Mouse (Mus musculus) midbrain, embryonic 15.5 days (tissue): ENCODE measurements at regions not wholly inside any gene's neighbourhood (a gene's known extent, or its start where the extent isn't known, plus 50 kb on each side); places are given as distances from the start of the nearest gene placed in this dataset.
"Not testable (repeated sequence)": the region's sequence is repeated elsewhere in the genome, so short reads cannot be mapped to it uniquely, and the experiment has no call there.

Experiments used
- ATAC-seq: fragments of 200-750 bp; cut with Nextera tagmentation; replicated peaks from 2 replicates; pipeline ENCODE4 v1.8.0; 2017; ENCODE audit warnings: moderate TSS enrichment
- H3K27ac ChIP-seq: fragments of 300-500 bp; sonication (generic); 2 replicates; pipeline ENCODE4 v1.5.1; 2015; ENCODE audit warnings: mild to moderate bottlenecking, inconsistent platforms
- H3K27me3 ChIP-seq: fragments of 300-500 bp; sonication (generic); replicated peaks from 2 replicates; pipeline ENCODE4 v1.6.1; 2015; ENCODE audit warnings: inconsistent platforms
- H3K36me3 ChIP-seq: fragments of 300-500 bp; sonication (generic); replicated peaks from 2 replicates; pipeline ENCODE4 v1.6.1; 2015; ENCODE audit warnings: inconsistent platforms
- H3K4me1 ChIP-seq: fragments of 300-500 bp; sonication (generic); 2 replicates; pipeline ENCODE4 v1.6.1; 2015; ENCODE audit warnings: inconsistent platforms
- H3K4me2 ChIP-seq: fragments of 300-500 bp; sonication (generic); 2 replicates; pipeline ENCODE4 v1.6.1; 2015; ENCODE audit warnings: inconsistent platforms, mild to moderate bottlenecking, moderate library complexity
- H3K4me3 ChIP-seq: fragments of 300-500 bp; sonication (generic); 2 replicates; pipeline ENCODE4 v1.5.1; 2015; ENCODE audit warnings: mild to moderate bottlenecking, inconsistent platforms
- H3K9ac ChIP-seq: fragments of 300-500 bp; sonication (generic); 2 replicates; pipeline ENCODE4 v1.6.1; 2015; ENCODE audit warnings: mild to moderate bottlenecking, inconsistent platforms
- H3K9me3 ChIP-seq: fragments of 300-500 bp; sonication (generic); 2 replicates; pipeline ENCODE4 v1.6.1; 2016; ENCODE audit warnings: inconsistent platforms
- WGBS: fragments of 180-500 bp; shearing (Covaris S2); methylation state at CpG from one replicate; pipeline ENCODE4 v1.1.7; 2015; ENCODE audit warnings: mixed read lengths; 5-methylcytosine and 5-hydroxymethylcytosine counted together

- Histone ChIP-seq H3K9ac (no peak overlapping the region), H3K4me1 (no peaks in the 10 kb centered on the region), H3K36me3 (no peaks in the 10 kb centered on the region), H3K9me3 (no peaks in the 10 kb centered on the region), H3K4me2 (no peak overlapping the region), H3K27me3 (no peaks in the 10 kb centered on the region), H3K27ac (no peak overlapping the region), H3K4me3 (no peak overlapping the region)
- 94% methylated on average over 2 of the region's 2 CpGs for WGBS
- no peak for ATAC-seq
These were observed 603.7 kb upstream of the Adam24 start for GRCm38 (mm10) chr8:40071131-40071530.

GRCm38 (mm10) chr8:40080976-40081375 is 593.9 kb upstream of the Adam24 start:
- not testable (repeated sequence) for H3K27ac ChIP-seq, ATAC-seq, H3K4me3 ChIP-seq, H3K27me3 ChIP-seq, H3K9me3 ChIP-seq, H3K9ac ChIP-seq, H3K36me3 ChIP-seq, H3K4me2 ChIP-seq, H3K4me1 ChIP-seq

GRCm38 (mm10) chr8:40084129-40084528 is 590.7 kb upstream of the Adam24 start:
- Histone ChIP-seq H3K27ac (no peak overlapping the region), H3K9me3 (no peaks in the 10 kb centered on the region), H3K4me1 (no peaks in the 10 kb centered on the region), H3K36me3 (no peaks in the 10 kb centered on the region), H3K4me3 (no peak overlapping the region), H3K27me3 (no peaks in the 10 kb centered on the region), H3K9ac (no peak overlapping the region), H3K4me2 (no peak overlapping the region)
- no peak for ATAC-seq
- WGBS: 49% methylated on average over 1 of the region's 1 CpGs

- ATAC-seq: no peak
- 91% methylated on average over 4 of the region's 4 CpGs for WGBS
- no peaks in the 10 kb centered on the region for H3K9me3 ChIP-seq
- no peak overlapping the region for H3K27ac ChIP-seq
- no peak overlapping the region for H3K4me2 ChIP-seq
- no peaks in the 10 kb centered on the region for H3K27me3 ChIP-seq
- H3K36me3 ChIP-seq: no peaks in the 10 kb centered on the region
- H3K4me1 ChIP-seq: no peaks in the 10 kb centered on the region
- no peak overlapping the region for H3K4me3 ChIP-seq
- no peak overlapping the region for H3K9ac ChIP-seq
These were observed 585.5 kb upstream of the Adam24 start for GRCm38 (mm10) chr8:40089377-40089776.

- Histone ChIP-seq H3K36me3 (no peaks in the 10 kb centered on the region), H3K4me3 (no peak overlapping the region), H3K27me3 (no peaks in the 10 kb centered on the region), H3K9ac (no peak overlapping the region), H3K4me2 (no peak overlapping the region), H3K4me1 (no peaks in the 10 kb centered on the region), H3K9me3 (no peaks in the 10 kb centered on the region), H3K27ac (no peak overlapping the region)
- 80% methylated on average over 3 of the region's 3 CpGs for WGBS
- no peak for ATAC-seq
These were observed 550.5 kb upstream of the Adam24 start for GRCm38 (mm10) chr8:40124402-40124801.

DNA sequence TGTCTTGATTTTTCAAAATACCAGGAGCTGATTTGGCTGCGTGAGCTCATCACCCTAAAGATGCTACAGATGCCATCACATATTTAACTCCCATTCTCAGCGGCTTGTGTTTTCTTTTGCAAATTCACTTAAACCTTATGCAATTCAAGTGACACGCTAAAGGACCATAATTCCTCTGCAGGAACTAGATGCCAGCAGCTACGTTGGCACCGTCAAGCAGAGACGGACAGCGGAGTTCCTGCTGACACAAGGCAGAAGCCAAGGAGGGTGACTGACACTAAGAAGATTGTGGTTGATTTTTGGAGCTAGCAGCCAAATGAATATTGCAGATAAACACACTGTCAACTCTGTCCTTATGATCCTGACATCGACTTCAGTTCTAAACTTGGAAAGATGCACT is 547.7 kb upstream of the Adam24 start:
- Histone ChIP-seq H3K27ac (no peak overlapping the region), H3K4me1 (no peaks in the 10 kb centered on the region), H3K27me3 (no peaks in the 10 kb centered on the region), H3K4me3 (no peak overlapping the region), H3K4me2 (no peak overlapping the region), H3K36me3 (no peaks in the 10 kb centered on the region), H3K9me3 (no peaks in the 10 kb centered on the region), H3K9ac (no peak overlapping the region)
- ATAC-seq: no peak
- 92% methylated on average over 8 of the region's 8 CpGs for WGBS

DNA sequence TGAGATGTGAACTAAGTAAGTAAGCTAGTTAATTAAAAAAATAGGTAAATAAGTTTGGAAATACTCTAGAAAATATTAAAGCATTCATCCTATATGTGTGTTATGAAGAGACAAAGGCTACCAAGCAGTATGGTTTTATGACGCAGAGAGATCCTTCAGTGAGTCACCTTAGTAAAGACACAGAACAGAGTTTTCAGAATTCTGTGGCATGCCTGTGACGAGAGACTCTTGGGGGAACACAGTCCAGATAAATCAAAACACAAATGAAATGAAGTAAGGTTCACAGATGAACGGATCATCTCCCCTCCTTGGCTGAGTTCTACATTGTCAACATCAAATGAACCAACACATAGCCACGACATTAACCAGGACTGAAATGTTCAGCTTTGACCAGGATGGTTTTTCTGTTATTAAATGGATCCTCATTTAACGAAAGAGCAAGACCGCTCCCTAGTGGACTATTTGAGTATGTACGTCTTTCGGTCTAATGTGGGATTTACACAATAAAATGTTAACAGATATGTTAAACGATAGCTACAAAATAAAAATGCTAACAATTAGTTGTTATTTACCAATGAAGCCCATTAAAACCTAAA is 542.1 kb upstream of the Adam24 start:
- no peak overlapping the region for H3K27ac ChIP-seq
- WGBS: 21% methylated on average over 9 of the region's 9 CpGs
- no peak overlapping the region for H3K4me3 ChIP-seq
- no peaks in the 10 kb centered on the region for H3K4me1 ChIP-seq
- H3K36me3 ChIP-seq: no peaks in the 10 kb centered on the region
- ATAC-seq: peak; percentile 80
- no peaks in the 10 kb centered on the region for H3K9me3 ChIP-seq
- H3K9ac ChIP-seq: no peak overlapping the region
- H3K27me3 ChIP-seq: no peaks in the 10 kb centered on the region
- H3K4me2 ChIP-seq: no peak overlapping the region

DNA sequence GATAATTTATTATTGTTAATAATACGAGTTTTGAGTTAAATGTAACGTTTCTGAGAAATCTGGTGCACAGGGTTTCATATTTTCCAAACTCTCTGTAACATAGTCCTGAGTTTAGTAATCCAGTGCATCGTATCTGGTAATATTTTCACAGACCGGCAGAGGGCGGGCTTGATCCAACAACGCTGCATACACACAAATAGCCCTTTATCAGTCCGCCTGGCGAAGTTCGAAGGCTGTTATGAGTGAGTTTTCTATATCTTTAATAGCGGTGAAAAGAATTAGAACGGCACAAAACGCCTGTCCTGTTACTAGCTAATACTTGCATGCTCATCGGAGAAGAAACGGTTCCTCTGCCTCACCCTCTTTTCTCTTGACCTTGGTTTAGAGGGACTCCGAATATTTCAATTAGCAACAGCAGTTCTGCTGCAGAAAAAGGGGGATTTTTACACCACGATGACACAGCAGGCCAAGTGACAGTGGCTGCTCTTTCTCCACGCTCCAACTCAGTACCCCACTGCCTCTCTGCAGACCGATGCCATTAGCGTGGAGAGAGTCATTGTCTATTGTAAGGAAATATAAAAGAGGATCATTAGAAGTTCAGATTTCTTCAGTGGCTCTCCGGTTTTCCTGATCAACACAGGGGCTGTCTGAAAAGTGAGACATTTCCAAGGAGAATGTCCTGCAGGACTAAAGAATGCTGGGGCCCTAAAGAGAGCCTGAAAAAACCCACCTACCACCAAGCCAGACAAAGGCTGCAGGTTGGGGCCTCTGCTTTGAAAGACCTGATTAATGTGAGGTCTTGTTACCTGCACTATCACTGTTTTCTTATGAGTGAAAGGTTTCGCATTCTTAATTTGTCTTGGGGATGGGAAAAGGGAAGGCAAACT is 523.7 kb upstream of the Adam24 start:
- WGBS: 8% methylated on average over 21 of the region's 21 CpGs
- peak overlapping the region; percentile 16; the same call in 1 of the 2 replicates for H3K9ac ChIP-seq

GRCm38 (mm10) chr8:40152451-40152850 is 522.4 kb upstream of the Adam24 start:
- Histone ChIP-seq H3K36me3 (no peaks in the 10 kb centered on the region), H3K9me3 (no peaks in the 10 kb centered on the region), H3K27me3 (no peaks in the 10 kb centered on the region), H3K27ac (no peak overlapping the region), H3K9ac (no peak overlapping the region), H3K4me1 (peaks cover 5% of the 10 kb centered on the region; the same call in 1 of the 2 replicates), H3K4me3 (no peak overlapping the region), H3K4me2 (no peak overlapping the region)
- WGBS: 68% methylated on average over 2 of the region's 2 CpGs
- ATAC-seq: no peak

More for the DNA sequence above, 523.7 kb upstream of the Adam24 start:
- H3K9me3 ChIP-seq: no peaks in the 10 kb centered on the region
- ATAC-seq: peak; percentile 93
- H3K4me1 ChIP-seq: peaks cover 5% of the 10 kb centered on the region; the same call in 1 of the 2 replicates
- no peak overlapping the region for H3K27ac ChIP-seq
- peak overlapping the region; percentile 30 for H3K4me3 ChIP-seq
- no peaks in the 10 kb centered on the region for H3K27me3 ChIP-seq
- H3K36me3 ChIP-seq: no peaks in the 10 kb centered on the region
- peak overlapping the region; percentile 52 for H3K4me2 ChIP-seq

DNA sequence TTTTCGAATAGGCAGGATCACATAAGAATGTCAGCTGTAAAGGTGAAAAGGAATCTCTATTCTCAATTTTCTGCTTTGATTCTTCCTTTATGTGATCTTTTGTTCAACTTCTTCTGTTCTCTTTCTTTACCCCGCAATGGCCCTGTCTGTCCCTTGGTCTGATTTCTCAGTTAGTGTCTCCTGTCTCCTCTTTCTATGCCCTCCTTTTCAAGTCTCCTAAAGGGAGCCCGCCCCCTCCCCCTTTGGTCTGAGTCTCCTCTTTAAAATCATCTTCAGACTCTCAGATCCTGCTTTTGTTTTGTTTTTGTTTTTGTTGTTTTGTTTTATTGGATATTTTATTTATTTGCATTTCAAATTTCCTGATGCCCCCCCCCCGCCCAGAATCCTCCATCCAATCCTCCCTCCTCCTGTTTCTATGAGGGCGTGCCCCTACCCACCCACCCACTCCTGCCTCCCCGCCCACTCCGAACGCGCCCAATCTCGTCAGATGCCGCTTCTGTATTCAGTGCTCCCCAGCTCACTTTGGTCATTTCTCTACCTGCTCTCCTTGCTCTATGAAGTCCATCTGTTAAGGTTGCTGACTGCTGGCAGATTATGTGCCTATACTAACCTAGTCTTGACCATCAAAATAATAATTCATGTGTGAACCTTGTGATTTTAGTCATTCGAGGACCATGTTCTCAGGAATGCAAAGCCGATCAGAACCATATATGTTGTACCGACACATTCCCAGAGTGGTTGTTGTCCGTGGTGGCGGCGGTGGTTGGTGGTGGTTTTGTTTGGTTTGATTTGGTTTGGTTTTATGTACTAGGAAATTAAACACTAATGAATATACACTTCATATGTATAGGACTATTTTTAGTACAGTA is 487.9 kb upstream of the Adam24 start:
- no peaks in the 10 kb centered on the region for H3K9me3 ChIP-seq
- no peak overlapping the region for H3K9ac ChIP-seq
- no peaks in the 10 kb centered on the region for H3K27me3 ChIP-seq
- no peaks in the 10 kb centered on the region for H3K4me1 ChIP-seq
- H3K36me3 ChIP-seq: no peaks in the 10 kb centered on the region
- peak; percentile 86 for ATAC-seq
- no peak overlapping the region for H3K27ac ChIP-seq
- 35% methylated on average over 17 of the region's 17 CpGs for WGBS
- H3K4me2 ChIP-seq: peak overlapping the region; percentile 47
- peak overlapping the region; percentile 29 for H3K4me3 ChIP-seq

GRCm38 (mm10) chr8:40187584-40187934 is 487.3 kb upstream of the Adam24 start:
- peak; percentile 83 for ATAC-seq
- Histone ChIP-seq H3K9ac (no peak overlapping the region), H3K4me1 (no peaks in the 10 kb centered on the region), H3K9me3 (no peaks in the 10 kb centered on the region), H3K27ac (no peak overlapping the region), H3K36me3 (no peaks in the 10 kb centered on the region), H3K4me2 (peak overlapping the region; percentile 47), H3K27me3 (no peaks in the 10 kb centered on the region), H3K4me3 (no peak overlapping the region)
- 3% methylated on average over 5 of the region's 5 CpGs for WGBS

GRCm38 (mm10) chr8:40192266-40192665 is 482.6 kb upstream of the Adam24 start:
- no peaks in the 10 kb centered on the region for H3K27me3 ChIP-seq
- no peak overlapping the region for H3K9ac ChIP-seq
- no peak for ATAC-seq
- H3K27ac ChIP-seq: no peak overlapping the region
- H3K4me3 ChIP-seq: no peak overlapping the region
- H3K36me3 ChIP-seq: no peaks in the 10 kb centered on the region
- H3K4me2 ChIP-seq: no peak overlapping the region
- no peaks in the 10 kb centered on the region for H3K9me3 ChIP-seq
- no peaks in the 10 kb centered on the region for H3K4me1 ChIP-seq
